Mouse (Mus musculus) cerebellum, adult 8-10 months (tissue): ENCODE measurements around the gene Vmn1r13.
"Not testable (repeated sequence)": the region's sequence is repeated elsewhere in the genome, so short reads cannot be mapped to it uniquely, and the experiment has no call there.

Experiments used
- DNase-seq: peaks from one replicate; pipeline ENCODE4 v3.0.0; 2022

The Vmn1r13 gene

DNA sequence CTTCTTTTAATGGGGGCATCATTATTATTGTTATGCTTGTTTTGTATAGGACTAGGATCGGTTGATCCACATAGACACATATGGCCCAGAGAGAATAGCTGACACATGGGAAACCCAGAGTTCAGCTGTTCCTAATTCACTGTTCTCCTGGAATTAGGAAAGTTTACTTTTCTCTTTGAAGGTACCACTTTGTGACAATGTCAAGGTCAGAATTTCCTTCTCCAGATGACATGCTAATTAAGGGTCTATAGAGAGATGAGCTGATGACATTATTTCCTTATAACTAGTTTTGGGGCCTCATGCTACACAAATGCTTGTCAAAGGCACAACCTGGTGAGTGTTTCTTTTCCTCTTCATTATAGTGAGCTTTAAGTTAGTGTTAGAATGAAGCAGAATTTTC lies at the start of gene Vmn1r13:
Gene Vmn1r13 (plus strand): TSS at position 301 of the 400 bp plus-strand sequence.
- not testable (repeated sequence) for DNase-seq

DNA sequence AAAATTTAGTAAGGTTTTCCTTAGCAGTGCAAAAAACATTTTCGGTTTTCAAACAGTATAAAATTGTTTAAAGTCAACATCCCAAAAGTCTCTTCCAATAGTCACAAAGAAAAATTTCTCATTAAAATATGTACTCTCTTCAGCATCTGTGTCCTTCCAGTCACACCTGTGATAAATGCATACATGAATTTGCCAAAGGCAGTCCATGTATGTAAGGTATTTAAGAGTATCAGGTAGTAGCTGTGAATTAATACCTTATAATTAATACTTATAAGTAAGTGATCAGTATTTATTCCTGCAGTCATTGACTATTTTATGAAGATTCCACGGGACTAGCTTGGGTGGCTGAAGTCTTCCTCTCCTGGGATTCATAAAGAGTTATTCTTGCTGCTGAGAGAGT lies 46.5 kb upstream of the Vmn1r13 start, which contains the start of gene Vmn1r12:
Gene Vmn1r12 (plus strand): TSS at position 301 of the 400 bp plus-strand sequence.
- no peak for DNase-seq

GRCm38 (mm10) chr6:57190016-57190415 lies 13.1 kb upstream of the Vmn1r13 start:
- DNase-seq: not testable (repeated sequence)

DNA sequence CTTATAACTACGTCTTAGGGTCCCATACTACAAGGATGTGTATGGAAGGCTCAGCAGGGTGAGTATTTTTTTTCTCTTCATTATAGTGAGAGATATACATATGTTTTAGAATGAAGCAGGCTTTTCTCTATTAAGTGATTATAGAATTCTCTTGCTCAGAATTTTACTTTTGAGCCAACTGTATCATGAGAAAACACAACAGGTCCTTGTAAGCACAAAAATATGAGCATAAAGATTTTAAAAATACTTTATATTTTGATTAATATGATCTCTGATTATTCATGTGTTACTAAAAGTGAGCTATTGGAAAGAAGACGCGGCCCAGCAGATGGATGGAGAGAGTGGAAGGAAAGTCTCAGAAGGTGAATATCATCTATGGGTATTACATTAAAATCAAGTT lies 28.3 kb downstream of the Vmn1r13 start, which contains the start of gene Vmn1r14:
Gene Vmn1r14 (plus strand): TSS at position 301 of the 400 bp plus-strand sequence.
- no peak for DNase-seq

DNA sequence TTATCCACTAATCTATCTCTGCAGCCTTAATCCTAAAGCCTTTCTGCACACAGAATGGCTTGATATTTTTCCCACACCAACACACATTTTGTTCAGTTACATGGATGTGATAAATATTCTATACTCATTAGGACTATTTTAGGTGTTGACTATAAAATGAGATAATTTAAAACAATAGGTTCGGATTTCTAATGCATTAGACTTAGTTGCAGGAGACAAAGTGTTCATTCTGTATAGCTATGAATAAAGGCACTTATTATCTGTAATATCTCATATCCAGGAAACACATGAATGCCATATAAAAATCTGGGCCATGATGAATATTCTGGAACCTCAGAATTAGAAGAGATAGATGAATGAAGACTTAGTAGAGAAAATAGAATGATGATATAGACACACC lies 54.6 kb downstream of the Vmn1r13 start, which contains the start of gene Vmn1r15:
Gene Vmn1r15 (plus strand): TSS at position 301 of the 400 bp plus-strand sequence.
- no peak for DNase-seq

DNA sequence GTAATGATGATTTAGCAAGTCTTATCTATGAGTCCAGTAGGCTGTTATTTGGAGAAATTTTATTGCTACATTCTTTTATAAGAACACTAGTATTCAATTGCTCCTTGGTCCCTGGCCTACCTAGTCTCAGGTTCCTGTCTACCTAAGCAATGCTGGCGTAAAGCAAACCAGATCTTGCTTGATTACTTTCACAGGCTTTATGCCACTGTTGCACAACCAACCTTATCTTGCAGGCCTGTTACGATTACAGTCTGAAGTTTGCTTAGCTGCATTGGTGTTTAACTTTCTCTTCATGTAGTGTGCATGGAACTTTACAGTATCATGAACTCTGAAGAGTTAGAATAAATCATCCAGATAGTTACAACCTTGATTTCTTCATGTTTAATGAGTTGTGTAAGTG lies 57.9 kb downstream of the Vmn1r13 start:
- no peak for DNase-seq
